Mouse (Mus musculus) thymus, adult 2 months (tissue): Measurements from ENCODE around the gene Gm17490. TPM values are rescaled to one million over a fixed set of nuclear protein-coding genes. Genes with fewer than 3 reads are reported as not detected.
A peak's percentile ranks its signal among the peaks of the same experiment; 100 is the strongest.

Experiments used
- DNase-seq: peaks from one replicate; pipeline ENCODE4 v3.0.0; 2021
- H3K27ac ChIP-seq: fragments of 200-500 bp; 2 replicates; pipeline ENCODE4 v1.5.1; 2012; ENCODE audit warnings: low read length, control low read depth; ENCODE audit not compliant: control insufficient read depth, insufficient read depth
- H3K27me3 ChIP-seq: fragments of 200-500 bp; 2 replicates; pipeline ENCODE4 v1.6.1; 2012; ENCODE audit warnings: mild to moderate bottlenecking, low read length, moderate library complexity, mixed read lengths; ENCODE audit not compliant: control insufficient read depth, insufficient read depth
- H3K36me3 ChIP-seq: fragments of 200-500 bp; 2 replicates; pipeline ENCODE4 v1.6.1; 2012; ENCODE audit warnings: mild to moderate bottlenecking, low read length, moderate library complexity; ENCODE audit not compliant: control insufficient read depth, insufficient read depth
- H3K4me1 ChIP-seq: fragments of 200-500 bp; replicated peaks from 2 replicates; pipeline ENCODE4 v1.6.1; 2012; ENCODE audit warnings: low read length; ENCODE audit not compliant: control insufficient read depth, insufficient read depth
- H3K4me3 ChIP-seq: fragments of 200-500 bp; 2 replicates; pipeline ENCODE4 v1.5.1; 2012; ENCODE audit warnings: mild to moderate bottlenecking, low read length, control low read depth, moderate library complexity; ENCODE audit not compliant: control insufficient read depth, insufficient read depth
- CTCF ChIP-seq: fragments of 200-500 bp; IDR thresholded peaks from 2 replicates; pipeline ENCODE4 v1.5.1; 2012; ENCODE audit warnings: mild to moderate bottlenecking, control low read depth, low read length, moderate library complexity, borderline replicate concordance; ENCODE audit not compliant: control insufficient read depth, poor library complexity, insufficient read depth; ENCODE audit errors: extremely low read depth
- POLR2A ChIP-seq: fragments of 200-500 bp; IDR thresholded peaks from 2 replicates; pipeline ENCODE4 v1.6.1; 2012; ENCODE audit warnings: mild to moderate bottlenecking, low read length, control low read depth, moderate library complexity; ENCODE audit not compliant: control insufficient read depth, poor library complexity, insufficient read depth; ENCODE audit errors: extremely low read depth
- WGBS: fragments of 180-500 bp; shearing (Covaris S2); methylation state at CpG from one replicate; pipeline ENCODE4 v1.1.7; 2018; 5-methylcytosine and 5-hydroxymethylcytosine counted together
- polyA plus RNA-seq: library from polyadenylated mRNA; depleted of rRNA; stranded (reverse); fragments of >200 nt; gene quantifications from 2 replicates; pipeline ENCODE4 v1.2.3, GENCODE M21; 2012

Gene Gm17490
- polyA plus RNA-seq, 1 experiment, result not detected

DNA sequence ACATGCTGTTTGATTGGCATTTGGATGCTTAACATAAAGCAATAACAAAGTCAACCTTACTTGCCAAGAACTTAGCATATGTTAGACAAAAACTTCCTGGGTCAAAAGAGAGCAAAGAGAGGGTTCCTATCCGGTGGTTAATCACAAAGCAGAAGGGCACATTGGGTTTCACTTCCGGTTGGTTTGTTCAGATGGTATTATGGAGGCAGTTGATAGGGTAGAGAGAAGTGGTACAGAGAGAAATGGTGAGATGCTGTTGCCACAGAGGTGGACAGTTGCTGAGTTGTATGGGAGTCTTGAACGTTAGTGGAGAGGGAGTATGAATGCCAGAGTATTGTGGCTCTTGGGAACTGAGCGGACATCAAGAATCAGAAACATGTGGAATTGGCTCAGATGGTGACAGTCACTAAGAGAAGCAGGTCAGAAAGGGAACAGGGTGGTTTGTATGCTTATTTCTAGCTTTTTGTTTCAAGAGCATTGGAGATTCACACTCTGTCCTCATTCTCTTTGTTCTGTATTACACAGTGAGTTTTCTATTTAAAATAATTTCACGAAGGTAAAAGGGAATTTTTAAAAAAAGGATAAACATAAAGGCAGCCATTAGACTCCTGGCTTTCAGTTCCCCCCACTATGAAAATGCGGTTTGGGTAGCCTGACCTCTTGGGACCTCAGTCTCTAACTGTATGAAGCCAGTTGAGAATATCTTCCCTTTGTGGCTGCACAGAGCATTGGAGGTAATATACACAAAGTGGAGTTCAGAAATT, 36.3 kb upstream of the Gm17490 start:
- 33% methylated on average over 6 of the region's 6 CpGs for WGBS
- Histone ChIP-seq H3K36me3 (no peaks in the 10 kb centered on the region), H3K4me1 (peaks cover 41% of the 10 kb centered on the region), H3K27ac (no peak overlapping the region), H3K4me3 (no peak overlapping the region), H3K27me3 (no peaks in the 10 kb centered on the region)
- TF ChIP-seq POLR2A (no peak), CTCF (no peak)
- no peak for DNase-seq

DNA sequence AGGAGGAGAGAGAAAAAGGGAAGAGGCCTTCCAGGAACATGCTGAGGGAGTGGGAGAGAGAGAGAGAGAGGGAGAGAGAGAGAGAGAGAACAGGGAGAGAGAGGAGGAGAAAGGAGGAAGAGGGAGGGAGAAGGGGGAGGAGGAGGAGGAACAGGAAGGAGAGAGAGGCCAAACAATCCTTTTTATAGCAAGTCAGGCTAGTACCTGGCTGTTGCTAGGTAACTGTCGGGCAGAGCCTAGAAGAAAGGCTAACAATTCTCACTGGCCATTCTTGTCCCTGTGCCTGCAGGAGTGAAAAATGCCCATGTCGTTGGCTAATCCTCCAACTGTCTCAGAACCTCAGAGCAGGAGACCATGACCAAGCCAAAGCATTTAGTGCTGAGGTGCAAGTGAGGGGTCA, 33.2 kb upstream of the Gm17490 start:
- peak overlapping the region; percentile 24 for H3K27ac ChIP-seq
- 27% methylated on average over 2 of the region's 2 CpGs for WGBS
- H3K4me3 ChIP-seq, result no peak overlapping the region
- no peaks in the 10 kb centered on the region for H3K36me3 ChIP-seq
- no peaks in the 10 kb centered on the region for H3K27me3 ChIP-seq
- peaks cover 51% of the 10 kb centered on the region for H3K4me1 ChIP-seq
- DNase-seq, result no peak
- TF ChIP-seq CTCF (no peak), POLR2A (no peak)

DNA sequence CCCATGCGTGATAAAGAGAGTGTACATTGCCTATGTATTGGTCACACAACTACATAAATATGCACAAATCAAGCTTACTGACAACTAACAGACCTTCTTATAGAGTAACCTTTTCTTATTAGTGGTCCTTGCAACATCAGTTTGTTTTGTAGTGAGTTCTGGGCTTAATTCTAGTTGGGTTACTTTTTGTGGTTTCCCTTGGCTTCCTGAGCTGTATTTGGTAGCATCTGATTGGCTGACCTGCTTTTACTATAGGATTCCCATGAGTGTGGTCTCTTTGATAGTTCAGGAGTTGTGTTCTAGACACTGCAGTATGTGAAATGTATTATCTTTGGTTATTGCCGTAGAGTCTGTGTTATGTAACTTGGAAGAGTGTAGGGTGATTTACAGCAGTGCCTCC, 31.5 kb upstream of the Gm17490 start:
- Histone ChIP-seq H3K4me1 (peaks cover 52% of the 10 kb centered on the region), H3K27ac (no peak overlapping the region; the same call in 1 of the 2 replicates), H3K27me3 (no peaks in the 10 kb centered on the region), H3K4me3 (no peak overlapping the region), H3K36me3 (no peaks in the 10 kb centered on the region)
- DNase-seq, result peak; percentile 50
- WGBS, result 12% methylated on average over 2 of the region's 2 CpGs
- TF ChIP-seq CTCF (no peak), POLR2A (no peak)

DNA sequence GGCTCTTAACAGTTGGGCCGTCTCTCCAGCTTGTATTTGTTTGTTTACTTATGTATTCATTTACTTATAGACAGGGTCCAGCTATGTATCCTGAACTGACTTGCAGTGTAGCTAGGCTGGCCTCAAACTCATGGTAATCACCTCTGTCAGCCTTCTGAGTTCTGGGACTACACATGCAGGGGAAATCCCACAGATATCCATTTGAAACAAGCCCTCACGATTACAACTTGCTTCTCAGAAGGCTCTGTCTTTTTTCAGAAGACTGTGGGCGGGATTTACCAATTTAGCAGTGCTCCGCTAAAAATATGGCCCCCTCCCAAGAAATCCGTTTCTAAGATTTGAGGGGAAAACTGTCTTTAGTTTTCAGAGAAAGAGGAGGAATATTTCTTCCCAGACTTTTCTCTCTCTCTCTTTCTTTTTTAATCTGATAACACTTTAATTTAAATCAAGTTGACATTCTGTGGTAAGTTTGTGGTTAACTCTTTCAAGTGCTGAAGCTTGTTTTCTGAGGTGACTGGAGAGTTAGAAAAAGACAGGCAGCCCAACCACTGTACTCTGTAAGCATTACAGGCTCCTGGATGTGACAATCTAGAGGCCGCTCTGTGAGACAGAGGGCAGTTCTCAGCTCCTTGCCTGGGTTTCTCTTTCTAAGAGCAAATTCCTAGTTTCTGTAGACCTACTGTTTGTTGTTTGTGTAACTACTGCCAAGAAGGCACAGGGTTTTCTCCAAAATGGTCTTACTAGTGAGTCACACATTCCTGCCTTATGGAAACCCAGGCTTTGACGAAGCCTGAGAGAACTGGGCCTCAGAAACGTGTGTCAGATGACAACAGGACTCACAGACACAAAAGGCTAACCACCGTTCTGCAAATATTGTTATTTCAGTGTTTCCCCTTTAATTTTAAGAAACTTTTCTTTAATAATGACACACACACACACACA, 29.2 kb upstream of the Gm17490 start:
- no peak for TF ChIP-seq POLR2A
- TF ChIP-seq CTCF, result no peak
- peak overlapping the region; percentile 35 for H3K27ac ChIP-seq
- no peaks in the 10 kb centered on the region for H3K27me3 ChIP-seq
- peaks cover 52% of the 10 kb centered on the region for H3K4me1 ChIP-seq
- no peak for DNase-seq
- no peaks in the 10 kb centered on the region for H3K36me3 ChIP-seq
- WGBS, result 23% methylated on average over 9 of the region's 9 CpGs
- no peak overlapping the region for H3K4me3 ChIP-seq

GRCm38 (mm10) chr2:11653780-11654179, 27.7 kb upstream of the Gm17490 start:
- Histone ChIP-seq H3K4me1 (peaks cover 40% of the 10 kb centered on the region), H3K27ac (peak overlapping the region; percentile 88), H3K27me3 (no peaks in the 10 kb centered on the region), H3K4me3 (no peak overlapping the region), H3K36me3 (no peaks in the 10 kb centered on the region)
- 42% methylated on average over 5 of the region's 5 CpGs for WGBS
- no peak for TF ChIP-seq CTCF
- no peak for TF ChIP-seq POLR2A
- no peak for DNase-seq

- H3K36me3 ChIP-seq, result no peaks in the 10 kb centered on the region
- TF ChIP-seq POLR2A (no peak), CTCF (no peak)
- H3K4me3 ChIP-seq, result no peak overlapping the region
- peak overlapping the region; percentile 88 for H3K27ac ChIP-seq
- H3K4me1 ChIP-seq, result peaks cover 36% of the 10 kb centered on the region
- WGBS, result 1% methylated on average over 6 of the region's 6 CpGs
- no peaks in the 10 kb centered on the region for H3K27me3 ChIP-seq
- DNase-seq, result peak; percentile 66
Measured at GRCm38 (mm10) chr2:11653330-11653729, 27.3 kb upstream of the Gm17490 start.
